Mouse (Mus musculus) heart, postnatal 0 days (tissue): Measurements from ENCODE around the gene Wdr48.

Experiments used
- CTCF ChIP-seq: IDR thresholded peaks from 2 replicates; pipeline ENCODE4 v1.5.1; 2016; ENCODE audit warnings: antibody characterized with exemption, control low read depth, low read depth
- EP300 ChIP-seq: IDR thresholded peaks from 2 replicates; pipeline ENCODE4 v1.6.1; 2016; ENCODE audit warnings: antibody characterized with exemption, low read depth

- TF ChIP-seq CTCF (no peak), EP300 (no peak)
Measured at GRCm38 (mm10) chr9:119933675-119934074, 39.0 kb downstream of the Wdr48 start.
